Comparison of ENCODE assay signal across 8 mouse cellular contexts in genomic region chr4:107178830-107179490, GRCm38 (mm10). TPM values are rescaled to one million over a fixed set of nuclear protein-coding genes. Genes with fewer than 3 reads are reported as not detected.
A peak's percentile ranks its signal among the peaks of the same experiment; 100 is the strongest.
DNase-seq lines count a peak whose midpoint lies in the region; ATAC-seq and TF ChIP-seq lines count a peak whose summit lies in the region.

Tceanc2 (minus strand) TSS chr4:107179116.

- no peaks in the 10 kb centered on the region for H3K9me3 ChIP-seq in MEL (replicated peaks; ENCODE audit: insufficient read depth, low read length)
- no peaks in the 10 kb centered on the region for H3K9me3 ChIP-seq in forebrain, postnatal 0 days (ENCODE audit: low read length)
- no peaks in the 10 kb centered on the region for H3K9me3 ChIP-seq in hindbrain, embryonic 11.5 days (ENCODE audit: control insufficient read depth, low read length)

- peak; percentile 37 for ATAC-seq in forebrain, postnatal 0 days
- peak; percentile 41 for ATAC-seq in hindbrain, embryonic 11.5 days (ENCODE audit: low FRiP score)

- peaks cover 48% of the 10 kb centered on the region for H3K79me2 ChIP-seq in MEL (ENCODE audit: control insufficient read depth, insufficient read depth, low read length, poor library complexity)

- H3K9ac ChIP-seq in MEL (ENCODE audit: control insufficient read depth, low read depth, low read length, poor library complexity, severe bottlenecking), result peak within 1 kb of the TSS; percentile 88
- H3K9ac ChIP-seq in forebrain, postnatal 0 days, result peak within 1 kb of the TSS; percentile 68
- H3K9ac ChIP-seq in hindbrain, embryonic 11.5 days (ENCODE audit: low read depth, low read length), result peak within 1 kb of the TSS; percentile 94

- DNase-seq in MEL (ENCODE audit: low read depth, low spot score), result peak; percentile 87
- DNase-seq in cerebellum, adult 18-20 months, result peak; percentile 63 to 64
- DNase-seq in forebrain, postnatal 0 days, result peak; percentile 59
- peak; percentile 64 for DNase-seq in hindbrain, embryonic 11.5 days (ENCODE audit: low spot score)
- peak; percentile 31 to 36 for DNase-seq in layer of hippocampus, postnatal 25 days (ENCODE audit: extremely low spot score in 1 of 2, low spot score in 1 of 2)
- peak; percentile 50 for DNase-seq in lung, postnatal 14 days
- DNase-seq in ovary, postnatal 14 days (ENCODE audit: low spot score), result peak; percentile 20
- peak; percentile 66 to 75 for DNase-seq in thymus, postnatal 36 days

- no peaks in the 10 kb centered on the region for H3K27me3 ChIP-seq in MEL (ENCODE audit: control insufficient read depth in 1 of 2, insufficient read depth in 2 of 2, low read length in 2 of 2)
- H3K27me3 ChIP-seq in forebrain, postnatal 0 days (ENCODE audit: insufficient read depth, low read length), result no peaks in the 10 kb centered on the region
- no peaks in the 10 kb centered on the region for H3K27me3 ChIP-seq in hindbrain, embryonic 11.5 days (ENCODE audit: control insufficient read depth, insufficient read depth, low read length)

- H3K4me2 ChIP-seq in forebrain, postnatal 0 days (ENCODE audit: low read depth), result peak within 1 kb of the TSS; percentile 60
- H3K4me2 ChIP-seq in hindbrain, embryonic 11.5 days (replicated peaks; ENCODE audit: low read depth, low read length), result peak within 1 kb of the TSS; percentile 72

- TF ChIP-seq CTCF in MEL (IDR thresholded peaks at IDR 0.05 in 2 of 3, conservative IDR thresholded peaks at IDR 0.05 in 1 of 3; ENCODE audit: control insufficient read depth in 1 of 3, insufficient read depth in 1 of 3, low read depth in 2 of 3, low read length in 3 of 3, poor library complexity in 1 of 3, severe bottlenecking in 1 of 3), result 0 out of 6 replicates have a peak, but pooled peaks of 1 of the 3 experiments have one; percentile 1
- TF ChIP-seq CTCF in forebrain, postnatal 0 days (IDR thresholded peaks at IDR 0.05; ENCODE audit: low read depth), result peak; percentile 43

- TF ChIP-seq RAD21 in MEL (IDR thresholded peaks at IDR 0.05; ENCODE audit: low read depth, low read length), result no peak

- peak within 1 kb of the TSS; percentile 89 for H3K27ac ChIP-seq in MEL (ENCODE audit: control insufficient read depth, low read depth, low read length)
- peak within 1 kb of the TSS; percentile 93 for H3K27ac ChIP-seq in forebrain, postnatal 0 days (ENCODE audit: low read depth, low read length)
- peak within 1 kb of the TSS; percentile 89 for H3K27ac ChIP-seq in hindbrain, embryonic 11.5 days (ENCODE audit: low read depth, low read length)

- WGBS in forebrain, postnatal 0 days, result 2% methylated on average over 47 of the region's 47 CpGs
- 0% methylated on average over 46 of the region's 47 CpGs for WGBS in hindbrain, embryonic 11.5 days

- H3K36me3 ChIP-seq in MEL (ENCODE audit: control insufficient read depth in 1 of 2, insufficient read depth in 2 of 2, low read length in 2 of 2), result peaks cover 2 to 32% of the 10 kb centered on the region in 2 experiments
- H3K36me3 ChIP-seq in forebrain, postnatal 0 days (ENCODE audit: insufficient read depth), result peaks cover under 1% of the 10 kb centered on the region; the same call in 1 of the 2 replicates
- no peaks in the 10 kb centered on the region for H3K36me3 ChIP-seq in hindbrain, embryonic 11.5 days (ENCODE audit: control insufficient read depth, insufficient read depth, low read length)

- peak in 1 of 2 experiments; percentile 65; a peak in 3 of 4 replicates for TF ChIP-seq POLR2A in MEL (IDR thresholded peaks at IDR 0.05; ENCODE audit: control insufficient read depth in 1 of 2, insufficient read depth in 1 of 2, low read depth in 1 of 2, low read length in 2 of 2, poor library complexity in 1 of 2)

- peak within 1 kb of the TSS; percentile 73 to 91 for H3K4me3 ChIP-seq in MEL (ENCODE audit: control insufficient read depth in 1 of 2, insufficient read depth in 1 of 2, low read depth in 2 of 2, low read length in 2 of 2)
- peak within 1 kb of the TSS; percentile 97 for H3K4me3 ChIP-seq in forebrain, postnatal 0 days (ENCODE audit: low read depth, low read length)
- peak within 1 kb of the TSS; percentile 98 for H3K4me3 ChIP-seq in hindbrain, embryonic 11.5 days (ENCODE audit: low read depth, low read length)

- H3K4me1 ChIP-seq in MEL (ENCODE audit: control insufficient read depth in 1 of 2, insufficient read depth in 2 of 2, low read length in 2 of 2), result peaks cover 11 to 12% of the 10 kb centered on the region in 2 experiments
- peaks cover 12% of the 10 kb centered on the region for H3K4me1 ChIP-seq in forebrain, postnatal 0 days (ENCODE audit: insufficient read depth)
- H3K4me1 ChIP-seq in hindbrain, embryonic 11.5 days (replicated peaks; ENCODE audit: control insufficient read depth, insufficient read depth, low read length), result no peaks in the 10 kb centered on the region

- peak in 1 of 2 experiments; percentile 11; a peak in 1 of 4 replicates for TF ChIP-seq EP300 in MEL (IDR thresholded peaks at IDR 0.05; ENCODE audit: low read depth in 1 of 2, low read length in 2 of 2)

TF ChIP-seq in MEL, 35 proteins besides CTCF, POLR2A, EP300 and RAD21:
- TF ChIP-seq SIN3A (IDR thresholded peaks at IDR 0.05; ENCODE audit: low read length) (no peak), MXI1 (IDR thresholded peaks at IDR 0.05; ENCODE audit: low read depth, low read length) (peak; percentile 25; the same call in 1 of the 2 replicates), ZC3H11A (IDR thresholded peaks at IDR 0.05; ENCODE audit: low read depth, low read length) (no peak), NRF1 (IDR thresholded peaks at IDR 0.05; ENCODE audit: insufficient read depth, low read depth, low read length, poor library complexity, severe bottlenecking) (0 out of 2 replicates have a peak, but pooled peaks have one; percentile 17), USF2 (IDR thresholded peaks at IDR 0.05; ENCODE audit: borderline replicate concordance in 1 of 2, insufficient read depth in 1 of 2, low read depth in 1 of 2, low read length in 2 of 2) (no peak), MAX (IDR thresholded peaks at IDR 0.05; ENCODE audit: low read length) (peak; percentile 63; the same call in 1 of the 2 replicates), TCF12 (IDR thresholded peaks at IDR 0.05; ENCODE audit: low read depth, low read length) (0 out of 2 replicates have a peak, but pooled peaks have one; percentile 2), TAL1 (IDR thresholded peaks at IDR 0.05; ENCODE audit: low read length) (no peak), UBTF (IDR thresholded peaks at IDR 0.05; ENCODE audit: borderline replicate concordance, insufficient read depth, low read depth, low read length) (0 out of 2 replicates have a peak, but pooled peaks have one; percentile 0), ELF1 (IDR thresholded peaks at IDR 0.05; ENCODE audit: low read depth, low read length) (0 out of 2 replicates have a peak, but pooled peaks have one; percentile 28), USF1 (IDR thresholded peaks at IDR 0.05; ENCODE audit: low read depth, low read length) (no peak), BHLHE40 (IDR thresholded peaks at IDR 0.05; ENCODE audit: borderline replicate concordance, low read depth, low read length) (no peak), MYB (IDR thresholded peaks at IDR 0.05; ENCODE audit: low read depth, low read length) (no peak), GATA1 (IDR thresholded peaks at IDR 0.05; ENCODE audit: low read depth, low read length) (no peak), HCFC1 (IDR thresholded peaks at IDR 0.05; ENCODE audit: low read depth, low read length) (peak; percentile 53; the same call in 1 of the 2 replicates), MAFK (IDR thresholded peaks at IDR 0.05; ENCODE audit: borderline replicate concordance, low read depth, low read length) (no peak), ETS1 (IDR thresholded peaks at IDR 0.05; ENCODE audit: low read depth, low read length) (no peak), POLR2AphosphoS2 (IDR thresholded peaks at IDR 0.05; ENCODE audit: low read length) (0 out of 2 replicates have a peak, but pooled peaks have one; percentile 1), ZMIZ1 (IDR thresholded peaks at IDR 0.05; ENCODE audit: low read depth, low read length) (peak; percentile 34; the same call in 1 of the 2 replicates), CHD2 (IDR thresholded peaks at IDR 0.05; ENCODE audit: low read length) (no peak), ZKSCAN1 (IDR thresholded peaks at IDR 0.05; ENCODE audit: low read depth, low read length) (no peak), MYC (IDR thresholded peaks at IDR 0.05; ENCODE audit: low read depth, low read length) (no peak; the same call in 1 of the 2 replicates), TBP (IDR thresholded peaks at IDR 0.05; ENCODE audit: low read depth, low read length) (0 out of 2 replicates have a peak, but pooled peaks have one; percentile 29)
TF ChIP-seq in MEL: peak in this region for 10.

RNA-seq across cellular contexts. Expression of gene Tceanc2, which starts in this region (rescaled TPM):
- 1.5 and 1.9 TPM in 2 replicates for total RNA-seq in MEL (2012; rRNA removed)
- 1 to 10 TPM in 1 of 2 experiments, not detected in 1; 9.4 TPM for polyA plus RNA-seq in MEL (2012; ENCODE audit: insufficient read depth in 1 of 2, insufficient read length in 2 of 2, low read depth in 1 of 2, low replicate concordance in 2 of 2, missing spikeins in 1 of 2)
- 13.4 and 22.3 TPM in 2 replicates for total RNA-seq in forebrain, postnatal 0 days (2014; rRNA removed)
- 26.5 and 35.4 TPM in 2 replicates for polyA plus RNA-seq in forebrain, postnatal 0 days (2015; fragmentation: Nextera tagmentation; extraction: Ambion mirVana)
- 21.1 and 26.4 TPM in 2 replicates for polyA plus RNA-seq in hindbrain, embryonic 11.5 days (2014; fragmentation: Nextera tagmentation; extraction: Ambion mirVana)
- total RNA-seq in layer of hippocampus, postnatal 25 days (2021), result 10 to 100 TPM; 18.6 to 20.1 TPM

Comparison
In these comparisons a context has a peak if more than half of its experiments do, and no peak if none do; other contexts are left out.
1. Peak in every context shown above with its lines: DNase-seq, ATAC-seq, H3K4me3 ChIP-seq and H3K27ac ChIP-seq.
2. DNase-seq: peak in every context shown above with its lines; median percentile 87 in MEL; 70 in thymus, postnatal 36 days; 64 in hindbrain, embryonic 11.5 days; 64 in cerebellum, adult 18-20 months; 59 in forebrain, postnatal 0 days; 50 in lung, postnatal 14 days; 34 in layer of hippocampus, postnatal 25 days; 20 in ovary, postnatal 14 days.